Mouse (Mus musculus): ENCODE measurements around the gene Myl10.

DNA sequence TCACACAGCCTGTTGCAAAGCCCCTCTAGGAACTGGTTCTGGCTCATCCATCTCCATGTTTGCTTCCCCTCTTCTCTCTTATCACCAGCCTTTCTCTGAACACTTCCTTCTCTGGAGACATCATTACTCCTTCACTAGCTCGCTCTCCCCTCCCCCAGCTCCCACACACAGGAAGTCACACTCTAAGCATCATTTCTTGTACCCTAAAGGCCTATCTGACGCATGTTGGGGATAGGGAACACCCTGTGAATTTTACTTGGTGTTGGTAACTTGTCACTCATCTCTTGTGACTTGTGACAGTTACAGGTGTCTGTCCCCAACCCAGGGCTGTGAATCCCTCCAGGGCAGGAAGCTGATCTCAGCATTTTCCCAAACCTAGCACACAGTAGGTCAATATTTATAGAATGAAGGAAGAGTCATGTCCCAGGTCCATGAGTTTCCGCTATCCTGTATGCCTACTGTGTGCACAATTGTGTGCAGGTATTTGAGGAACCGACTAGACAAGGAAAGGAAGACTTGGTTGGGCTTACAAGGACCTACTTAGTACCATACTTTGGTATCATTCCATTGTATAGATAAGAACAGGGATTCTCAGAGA, 46.1 kb upstream of the Myl10 start:
- TF ChIP-seq POLR2A (IDR thresholded peaks at IDR 0.05; ENCODE audit: low read depth, low read length) (no peak), CTCF (conservative IDR thresholded peaks at IDR 0.05; ENCODE audit: insufficient read depth, insufficient read length, low read depth, low read length) (no peak)
